Mouse (Mus musculus): ENCODE measurements around the gene Gm31571.
"Not testable (repeated sequence)": the region's sequence is repeated elsewhere in the genome, so short reads cannot be mapped to it uniquely, and the experiment has no call there.

Gene Gm31571

DNA sequence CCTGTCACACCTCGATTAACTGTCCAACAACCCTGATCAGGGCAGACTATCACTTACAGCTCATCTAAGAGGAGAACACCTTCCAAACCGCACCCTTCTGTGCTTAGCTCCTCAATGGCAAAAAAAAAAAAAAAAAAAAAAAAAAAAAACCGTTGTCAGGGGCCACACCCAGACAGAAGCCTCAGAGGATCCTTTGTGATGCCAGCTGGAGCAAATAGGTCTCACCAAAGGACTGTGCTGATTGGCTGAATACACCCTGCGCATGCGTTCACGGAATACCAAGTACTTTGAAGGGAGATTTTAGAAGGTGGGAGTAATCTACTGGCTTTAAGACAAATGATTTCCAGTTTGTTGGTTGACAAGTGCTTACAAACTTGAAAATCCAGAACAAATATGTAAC, at the start of gene Gm31571:
Gene Gm31571 (minus strand): TSS at position 101 of the 400 bp plus-strand sequence.
- not testable (repeated sequence) for DNase-seq

Data from thymus, postnatal 36 days (tissue).